Mouse (Mus musculus) neutrophil, adult 5-6 weeks (primary cell): ENCODE data around the gene Slc12a3. TPM values are rescaled to one million over a fixed set of nuclear protein-coding genes. Genes with fewer than 3 reads are reported as not detected.
A peak's percentile ranks its signal among the peaks of the same experiment; 100 is the strongest.

Source experiments
- ATAC-seq: fragments of 151-379, 151-347 bp; 2 replicates; pipeline ENCODE4 v1.8.0; 2017; ENCODE audit warnings: mild to moderate bottlenecking, moderate TSS enrichment; ENCODE audit not compliant: insufficient number of reproducible peaks, poor library complexity, low FRiP score, severe bottlenecking; ENCODE audit errors: extremely low read depth
- total RNA-seq: library from RNA; stranded (forward); fragments of 200-1000 nt; gene quantifications from 2 replicates; pipeline ENCODE4 v1.2.3, GENCODE M21; 2017

The Slc12a3 gene
- total RNA-seq: 0.86 and 3.1 TPM in 2 replicates

- peak; percentile 71 for ATAC-seq
Observed at GRCm38 (mm10) chr8:94328932-94329728, at the start of gene Slc12a3. Gene Slc12a3, plus strand, starts transcription at chr8:94329201.

GRCm38 (mm10) chr8:94280001-94280613 lies 48.9 kb upstream of the Slc12a3 start:
- ATAC-seq: no peak

- ATAC-seq: no peak
Observed at GRCm38 (mm10) chr8:94282453-94282985, 46.5 kb upstream of the Slc12a3 start.

GRCm38 (mm10) chr8:94284204-94284603 lies 44.8 kb upstream of the Slc12a3 start:
- no peak for ATAC-seq

GRCm38 (mm10) chr8:94290606-94291005 lies 38.4 kb upstream of the Slc12a3 start:
- no peak for ATAC-seq

- ATAC-seq: no peak
Observed at GRCm38 (mm10) chr8:94292072-94292471, 36.9 kb upstream of the Slc12a3 start.

GRCm38 (mm10) chr8:94292626-94293025 lies 36.4 kb upstream of the Slc12a3 start:
- no peak for ATAC-seq

- no peak for ATAC-seq
Observed at GRCm38 (mm10) chr8:94295687-94296086, 33.3 kb upstream of the Slc12a3 start.

GRCm38 (mm10) chr8:94296312-94296991 lies 32.5 kb upstream of the Slc12a3 start:
- no peak for ATAC-seq

GRCm38 (mm10) chr8:94297101-94297500 lies 31.9 kb upstream of the Slc12a3 start:
- ATAC-seq: no peak

GRCm38 (mm10) chr8:94300809-94301208 lies 28.2 kb upstream of the Slc12a3 start:
- ATAC-seq: no peak

GRCm38 (mm10) chr8:94304412-94304811 lies 24.6 kb upstream of the Slc12a3 start:
- ATAC-seq: no peak

- ATAC-seq: no peak
Observed at GRCm38 (mm10) chr8:94306989-94307513, 21.9 kb upstream of the Slc12a3 start.

- ATAC-seq: no peak
Observed at GRCm38 (mm10) chr8:94307652-94308051, 21.3 kb upstream of the Slc12a3 start.

GRCm38 (mm10) chr8:94314069-94314468 lies 14.9 kb upstream of the Slc12a3 start:
- ATAC-seq: no peak

GRCm38 (mm10) chr8:94317249-94317648 lies 11.8 kb upstream of the Slc12a3 start:
- ATAC-seq: no peak

GRCm38 (mm10) chr8:94317691-94318090 lies 11.3 kb upstream of the Slc12a3 start:
- ATAC-seq: no peak

- ATAC-seq: no peak
Observed at GRCm38 (mm10) chr8:94320036-94320435, 9.0 kb upstream of the Slc12a3 start.

GRCm38 (mm10) chr8:94322083-94322482 lies 6.9 kb upstream of the Slc12a3 start:
- no peak for ATAC-seq
